Mouse (Mus musculus) left cerebral cortex, postnatal 25 days (tissue): ENCODE measurements at regions not wholly inside any gene's neighbourhood (a gene's known extent, or its start where the extent isn't known, plus 50 kb on each side); places are given as distances from the start of the nearest gene placed in this dataset.
A peak's percentile ranks its signal among the peaks of the same experiment; 100 is the strongest.

Experiments used
- DNase-seq, 2 experiments: peaks; one replicate each; pipeline ENCODE4 v3.0.0; 2022; ENCODE audit warnings: low spot score in 2 of 2, mixed read lengths in 1 of 2
- intact Hi-C: fragments of 180-260 bp; cut with DNase I; formaldehyde crosslinking; loops from one replicate; pipeline ENCODE4 v1.15.1; 2025

DNA sequence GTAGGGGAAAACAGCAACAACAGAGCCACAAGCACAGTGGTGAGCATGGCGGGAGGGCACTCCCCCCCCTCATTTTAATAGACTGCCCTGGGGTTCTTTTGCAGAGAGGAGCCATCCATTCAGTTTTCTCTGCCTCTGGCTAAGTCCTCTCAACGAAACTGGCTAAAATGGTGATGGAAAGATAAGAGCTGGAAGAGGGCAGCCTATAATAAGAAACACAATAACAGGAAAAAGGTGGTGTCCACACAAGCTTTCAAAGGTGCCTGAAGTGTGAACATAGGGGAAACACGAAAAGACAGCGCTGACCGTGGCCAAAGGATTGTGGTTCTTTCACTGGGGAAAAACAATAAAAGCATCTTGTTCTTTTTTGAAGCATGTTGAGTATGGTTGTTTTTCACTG lies 83.0 kb upstream of the Asb5 start:
- intact Hi-C loops, result no loop called here
- no peak for DNase-seq

DNA sequence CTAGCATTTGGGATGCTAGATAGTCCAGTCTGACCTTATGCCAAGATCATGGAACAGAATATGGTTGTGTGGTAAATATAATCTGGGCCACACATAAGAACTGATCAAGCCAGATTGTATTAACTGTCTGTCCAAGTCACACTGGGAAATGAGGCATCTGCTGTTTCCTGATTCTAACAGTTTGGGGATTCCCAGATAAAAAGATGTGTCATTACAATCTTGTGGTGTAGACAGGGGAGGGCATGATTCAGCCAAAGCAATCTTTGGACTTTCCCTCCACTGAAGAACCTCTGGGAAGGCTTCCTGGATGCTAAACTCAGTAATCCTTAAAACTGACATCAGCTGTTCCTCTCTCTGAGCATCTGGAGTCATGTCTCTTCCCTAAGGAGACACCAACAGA lies 79.6 kb upstream of the Asb5 start:
- no peak for DNase-seq
- intact Hi-C loops, result no loop called here

DNA sequence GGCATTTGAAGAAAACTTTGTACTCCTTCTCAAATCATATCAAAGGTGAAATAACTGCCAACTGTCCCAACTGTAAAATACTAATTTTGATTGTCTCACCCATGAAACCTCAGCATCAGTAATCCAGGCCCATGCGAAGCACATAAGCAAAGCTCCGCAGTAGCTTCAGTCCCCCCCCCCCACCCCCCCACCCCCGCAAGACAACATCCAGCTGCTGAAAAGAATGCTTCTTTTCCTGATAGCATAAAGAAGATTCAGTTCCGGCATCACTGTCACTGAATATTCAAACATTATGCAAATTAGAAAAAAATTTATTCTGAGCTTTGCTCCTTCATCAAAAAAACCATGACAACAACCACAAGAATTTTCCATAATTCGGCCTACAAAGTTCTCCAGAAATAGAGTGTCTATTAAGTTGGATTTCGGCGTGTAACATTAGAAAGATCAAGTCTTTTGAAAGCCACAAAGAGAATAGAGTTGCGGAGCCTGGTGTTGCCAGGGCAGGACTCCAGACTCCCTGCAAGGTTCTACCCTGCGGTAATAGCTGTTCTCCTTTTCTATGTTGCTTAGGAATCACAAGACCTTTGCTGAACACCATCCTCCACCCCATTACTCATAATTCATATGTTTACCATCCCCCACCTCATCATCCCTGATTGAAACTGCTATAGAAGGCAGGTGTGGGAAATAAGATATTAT lies 77.9 kb upstream of the Asb5 start:
- peak in 1 of 2 experiments; percentile 23 for DNase-seq
- intact Hi-C loops, result no loop called here

DNA sequence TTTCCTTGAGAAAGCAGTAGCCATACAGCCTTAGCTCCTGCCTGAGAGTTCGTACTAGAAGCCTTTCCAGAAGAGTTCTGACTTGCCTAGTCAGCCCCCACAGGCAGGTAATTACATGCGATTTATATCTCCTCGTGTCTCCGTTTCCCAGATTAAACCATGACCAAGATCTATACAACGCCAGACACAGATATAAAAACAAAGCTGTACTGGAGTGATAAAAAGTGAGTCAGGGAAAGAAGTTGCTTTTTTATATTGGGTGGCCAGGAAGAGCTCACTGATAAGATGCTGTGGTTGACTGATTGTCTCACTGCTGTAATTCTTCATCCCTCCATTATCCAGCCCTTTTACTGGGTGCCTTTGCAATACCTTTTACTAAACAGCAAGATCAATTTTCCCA lies 64.4 kb upstream of the Asb5 start:
- intact Hi-C loops, result no loop called here
- DNase-seq, result no peak

DNA sequence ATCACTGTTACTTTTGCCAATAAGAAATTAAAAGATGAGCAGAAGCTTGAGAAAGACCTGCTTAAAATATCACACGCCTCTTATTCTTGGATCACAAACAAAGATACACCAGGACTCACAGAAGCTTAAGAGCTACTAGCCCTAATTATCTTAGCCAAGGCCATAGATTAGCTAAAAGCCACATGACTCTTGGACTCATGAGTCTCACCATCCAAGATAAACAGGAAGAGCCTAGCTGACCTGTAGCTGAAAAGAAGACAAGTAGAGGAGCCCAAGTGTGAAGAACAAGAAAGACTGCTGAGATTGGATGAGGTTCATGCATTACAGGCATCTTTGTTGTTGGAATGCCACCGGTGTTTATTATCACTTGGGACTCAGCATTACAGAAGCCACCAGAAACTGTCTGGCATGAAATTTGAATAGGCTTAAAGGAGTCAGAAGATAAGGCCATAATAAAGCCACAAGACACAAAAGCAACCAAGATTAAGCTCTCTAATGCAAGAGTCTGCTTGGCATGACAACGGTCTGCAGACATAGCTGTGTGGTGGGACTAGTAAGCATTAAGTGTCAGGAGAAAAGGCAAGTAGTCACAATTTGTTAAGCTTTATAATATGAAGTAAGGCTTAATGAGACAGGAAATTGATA lies 63.8 kb upstream of the Asb5 start:
- intact Hi-C loops, result no loop called here

More for the DNA sequence above, 63.8 kb upstream of the Asb5 start:
- no peak for DNase-seq
